Mouse (Mus musculus) embryonic facial prominence, embryonic 12.5 days (tissue): ENCODE results near the gene Snapc3. TPM values are rescaled to one million over a fixed set of nuclear protein-coding genes. Genes with fewer than 3 reads are reported as not detected.

Experiments
- ATAC-seq: fragments of 200-750 bp; cut with Nextera tagmentation; 2 replicates; pipeline ENCODE4 v1.8.0; 2017; ENCODE audit not compliant: insufficient number of reproducible peaks, insufficient read depth, low FRiP score, low TSS enrichment
- H3K27ac ChIP-seq: fragments of 300-500 bp; sonication (generic); 2 replicates; pipeline ENCODE4 v1.5.1; 2016; ENCODE audit warnings: mild to moderate bottlenecking
- H3K27me3 ChIP-seq: fragments of 300-500 bp; sonication (generic); 2 replicates; pipeline ENCODE4 v1.6.1; 2016; ENCODE audit warnings: mild to moderate bottlenecking, moderate library complexity
- H3K36me3 ChIP-seq: fragments of 300-500 bp; sonication (generic); 2 replicates; pipeline ENCODE4 v1.6.1; 2016; ENCODE audit warnings: mild to moderate bottlenecking
- H3K4me1 ChIP-seq: fragments of 300-500 bp; sonication (generic); 2 replicates; pipeline ENCODE4 v1.6.1; 2016
- H3K4me2 ChIP-seq: fragments of 300-500 bp; sonication (generic); replicated peaks from 2 replicates; pipeline ENCODE4 v1.6.1; 2016; ENCODE audit warnings: mild to moderate bottlenecking, moderate library complexity
- H3K4me3 ChIP-seq: fragments of 300-500 bp; sonication (generic); 2 replicates; pipeline ENCODE4 v1.5.1; 2016; ENCODE audit warnings: mild to moderate bottlenecking
- H3K9ac ChIP-seq: fragments of 300-500 bp; sonication (generic); 2 replicates; pipeline ENCODE4 v1.6.1; 2016; ENCODE audit warnings: mild to moderate bottlenecking, moderate library complexity
- H3K9me3 ChIP-seq: fragments of 300-500 bp; sonication (generic); 2 replicates; pipeline ENCODE4 v1.6.1; 2016; ENCODE audit warnings: mild to moderate bottlenecking, moderate library complexity
- WGBS: fragments of 180-500 bp; shearing (Covaris S2); methylation state at CpG from one replicate; pipeline ENCODE4 v1.1.7; 2016; 5-methylcytosine and 5-hydroxymethylcytosine counted together
- polyA plus RNA-seq: library from polyadenylated mRNA; unstranded; fragments of >200 nt; fragmentation: Nextera tagmentation; extraction: Ambion mirVana; gene quantifications from 2 replicates; pipeline ENCODE4 v1.2.1, GENCODE M21; 2016

The Snapc3 gene
- polyA plus RNA-seq, 1 experiment from 2014 or later = 57.5 TPM

- ATAC-seq = no peak
- H3K9ac ChIP-seq = no peak overlapping the region
- H3K9me3 ChIP-seq = no peaks in the 10 kb centered on the region
- no peaks in the 10 kb centered on the region for H3K27me3 ChIP-seq
- H3K4me3 ChIP-seq = no peak overlapping the region
- peaks cover 48% of the 10 kb centered on the region for H3K36me3 ChIP-seq
- no peak overlapping the region for H3K4me2 ChIP-seq
- 99% methylated on average over 6 of the region's 6 CpGs for WGBS
- no peak overlapping the region for H3K27ac ChIP-seq
- peaks cover 10% of the 10 kb centered on the region for H3K4me1 ChIP-seq
These were observed 6.1 kb downstream of the Snapc3 start for GRCm38 (mm10) chr4:83423641-83424040.

- 98% methylated on average over 4 of the region's 4 CpGs for WGBS
- no peak overlapping the region for H3K9ac ChIP-seq
- no peak overlapping the region for H3K4me3 ChIP-seq
- no peaks in the 10 kb centered on the region for H3K9me3 ChIP-seq
- no peaks in the 10 kb centered on the region for H3K27me3 ChIP-seq
- H3K4me1 ChIP-seq = no peaks in the 10 kb centered on the region
- no peak overlapping the region for H3K27ac ChIP-seq
- H3K4me2 ChIP-seq = no peak overlapping the region
- ATAC-seq = no peak
- H3K36me3 ChIP-seq = peaks cover 56% of the 10 kb centered on the region
These were observed 7.6 kb downstream of the Snapc3 start for GRCm38 (mm10) chr4:83425119-83425518.

- H3K4me3 ChIP-seq = no peak overlapping the region
- 96% methylated on average over 7 of the region's 7 CpGs for WGBS
- no peak overlapping the region for H3K4me2 ChIP-seq
- H3K4me1 ChIP-seq = no peaks in the 10 kb centered on the region
- no peak overlapping the region for H3K9ac ChIP-seq
- no peak overlapping the region for H3K27ac ChIP-seq
- H3K9me3 ChIP-seq = no peaks in the 10 kb centered on the region
- H3K27me3 ChIP-seq = no peaks in the 10 kb centered on the region
- H3K36me3 ChIP-seq = peaks cover 62% of the 10 kb centered on the region
- ATAC-seq = no peak
These were observed 9.6 kb downstream of the Snapc3 start for GRCm38 (mm10) chr4:83427141-83427540.

- no peak overlapping the region for H3K9ac ChIP-seq
- no peak overlapping the region for H3K4me3 ChIP-seq
- H3K4me2 ChIP-seq = no peak overlapping the region
- no peaks in the 10 kb centered on the region for H3K4me1 ChIP-seq
- peaks cover 63% of the 10 kb centered on the region for H3K36me3 ChIP-seq
- ATAC-seq = no peak
- WGBS = 95% methylated on average over 8 of the region's 8 CpGs
- no peaks in the 10 kb centered on the region for H3K27me3 ChIP-seq
- no peak overlapping the region for H3K27ac ChIP-seq
- H3K9me3 ChIP-seq = no peaks in the 10 kb centered on the region
These were observed 10.2 kb downstream of the Snapc3 start for GRCm38 (mm10) chr4:83427696-83428095.

GRCm38 (mm10) chr4:83428845-83429244 lies 11.3 kb downstream of the Snapc3 start:
- 92% methylated on average over 4 of the region's 4 CpGs for WGBS
- Histone ChIP-seq H3K4me3 (no peak overlapping the region), H3K27me3 (no peaks in the 10 kb centered on the region), H3K9me3 (no peaks in the 10 kb centered on the region), H3K4me1 (no peaks in the 10 kb centered on the region), H3K27ac (no peak overlapping the region), H3K36me3 (peaks cover 62% of the 10 kb centered on the region), H3K4me2 (no peak overlapping the region), H3K9ac (no peak overlapping the region)
- ATAC-seq = no peak

GRCm38 (mm10) chr4:83431950-83432349 lies 14.4 kb downstream of the Snapc3 start:
- no peaks in the 10 kb centered on the region for H3K4me1 ChIP-seq
- no peaks in the 10 kb centered on the region for H3K9me3 ChIP-seq
- peaks cover 71% of the 10 kb centered on the region for H3K36me3 ChIP-seq
- H3K27me3 ChIP-seq = no peaks in the 10 kb centered on the region
- no peak overlapping the region for H3K4me2 ChIP-seq
- WGBS = 89% methylated on average over 7 of the region's 7 CpGs
- no peak overlapping the region for H3K27ac ChIP-seq
- ATAC-seq = no peak
- H3K9ac ChIP-seq = no peak overlapping the region
- no peak overlapping the region for H3K4me3 ChIP-seq

DNA sequence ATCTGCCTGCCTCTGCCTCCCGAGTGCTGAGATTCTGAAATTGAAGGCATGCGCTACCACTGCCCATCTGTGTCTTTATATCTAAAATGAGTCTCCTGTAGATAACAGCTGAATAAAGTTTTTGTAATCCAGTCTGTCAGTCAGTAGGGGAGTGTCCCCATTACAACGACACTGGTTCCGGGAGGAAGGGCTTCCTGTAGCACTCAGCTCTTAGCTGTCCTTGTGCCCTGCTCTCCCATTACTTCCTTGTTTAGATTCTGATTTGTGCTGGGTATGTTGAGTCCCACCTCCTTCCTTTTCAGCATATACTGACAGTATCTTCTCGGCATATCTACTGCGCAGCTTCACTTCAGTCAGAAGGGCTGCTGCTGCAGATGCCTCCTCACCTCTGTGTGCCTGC lies 15.4 kb downstream of the Snapc3 start:
- H3K9me3 ChIP-seq = no peaks in the 10 kb centered on the region
- no peak for ATAC-seq
- H3K27me3 ChIP-seq = no peaks in the 10 kb centered on the region
- H3K4me2 ChIP-seq = no peak overlapping the region
- H3K27ac ChIP-seq = no peak overlapping the region
- peaks cover 67% of the 10 kb centered on the region for H3K36me3 ChIP-seq
- no peak overlapping the region for H3K9ac ChIP-seq
- H3K4me1 ChIP-seq = no peaks in the 10 kb centered on the region
- H3K4me3 ChIP-seq = no peak overlapping the region
- 90% methylated on average over 6 of the region's 6 CpGs for WGBS

DNA sequence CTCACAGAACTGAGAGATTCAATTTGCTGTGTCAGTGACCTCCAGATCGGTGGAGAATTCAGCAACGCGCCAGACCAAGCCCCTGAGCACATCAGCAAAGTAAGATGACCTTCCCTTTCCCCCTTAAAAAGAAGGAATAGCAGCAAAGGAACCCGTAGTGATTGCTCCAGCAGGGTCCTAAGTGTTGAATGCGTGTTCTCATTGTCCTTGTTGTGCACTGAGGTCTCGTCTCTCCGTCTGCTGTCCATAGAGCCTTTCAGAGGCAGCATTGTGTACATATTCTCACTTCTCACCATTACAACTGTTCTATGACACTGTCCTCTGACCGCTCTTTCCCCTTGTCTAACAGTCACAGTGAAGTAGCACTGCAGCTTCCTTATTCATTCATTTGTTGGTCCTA lies 18.9 kb downstream of the Snapc3 start:
- no peak overlapping the region for H3K4me3 ChIP-seq
- H3K36me3 ChIP-seq = peaks cover 77% of the 10 kb centered on the region
- WGBS = 96% methylated on average over 8 of the region's 8 CpGs

DNA sequence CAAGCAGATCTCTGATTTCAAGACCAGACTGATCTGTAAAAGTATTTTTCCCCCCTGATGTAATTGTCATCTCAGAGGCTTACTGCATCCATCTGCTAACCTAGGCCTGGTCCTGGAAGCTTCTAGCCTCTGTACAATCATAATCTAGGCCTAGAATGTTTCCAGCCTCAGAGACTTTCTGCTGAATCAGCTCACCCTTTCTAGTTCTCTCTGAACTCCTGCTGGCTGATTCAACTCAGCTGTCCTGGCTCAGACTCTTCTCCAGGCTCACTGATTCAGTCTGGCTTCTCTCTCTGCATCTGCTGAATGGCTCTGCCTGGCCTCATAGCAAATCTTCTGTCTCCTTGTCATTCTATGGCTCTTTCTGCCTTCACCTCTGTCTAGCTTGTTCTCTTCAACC lies 20.6 kb downstream of the Snapc3 start:
- no peak overlapping the region for H3K9ac ChIP-seq
- no peaks in the 10 kb centered on the region for H3K27me3 ChIP-seq
- no peak overlapping the region for H3K4me3 ChIP-seq
- no peaks in the 10 kb centered on the region for H3K4me1 ChIP-seq
- no peak overlapping the region for H3K27ac ChIP-seq
- peaks cover 84% of the 10 kb centered on the region for H3K36me3 ChIP-seq
- ATAC-seq = no peak
- H3K9me3 ChIP-seq = no peaks in the 10 kb centered on the region
- no peak overlapping the region for H3K4me2 ChIP-seq

More for the DNA sequence above, 18.9 kb downstream of the Snapc3 start:
- no peaks in the 10 kb centered on the region for H3K9me3 ChIP-seq
- ATAC-seq = no peak
- no peaks in the 10 kb centered on the region for H3K27me3 ChIP-seq
- H3K4me2 ChIP-seq = no peak overlapping the region
- no peak overlapping the region for H3K9ac ChIP-seq
- no peaks in the 10 kb centered on the region for H3K4me1 ChIP-seq
- no peak overlapping the region for H3K27ac ChIP-seq

DNA sequence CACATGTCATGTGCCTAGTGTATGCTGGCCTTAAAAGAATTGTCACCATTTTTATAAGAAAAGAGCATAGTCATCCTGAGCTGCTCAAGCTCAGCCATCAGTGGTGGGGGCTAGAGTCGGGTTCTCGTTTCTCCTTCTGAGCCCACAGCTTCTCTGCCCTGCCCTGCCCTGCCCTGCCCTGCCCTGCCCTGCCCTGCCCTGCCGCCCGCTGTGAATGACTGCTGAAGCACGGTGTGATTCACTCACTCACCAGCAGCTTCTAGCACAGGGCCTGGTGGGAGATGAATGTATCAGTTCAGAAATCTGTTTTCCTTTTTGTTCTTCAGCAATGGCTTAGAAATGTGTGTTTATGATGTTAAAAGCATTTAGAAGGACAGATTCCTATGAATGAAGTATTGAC lies 21.5 kb downstream of the Snapc3 start:
- Histone ChIP-seq H3K36me3 (peaks cover 77% of the 10 kb centered on the region), H3K9me3 (no peaks in the 10 kb centered on the region), H3K9ac (no peak overlapping the region), H3K27me3 (no peaks in the 10 kb centered on the region), H3K4me2 (no peak overlapping the region), H3K4me1 (no peaks in the 10 kb centered on the region), H3K4me3 (no peak overlapping the region), H3K27ac (no peak overlapping the region)
- WGBS = 69% methylated on average over 5 of the region's 5 CpGs
- no peak for ATAC-seq

GRCm38 (mm10) chr4:83441050-83441449 lies 23.5 kb downstream of the Snapc3 start:
- WGBS = 86% methylated on average over 4 of the region's 4 CpGs
- H3K4me2 ChIP-seq = no peak overlapping the region
- no peak overlapping the region for H3K4me3 ChIP-seq
- no peaks in the 10 kb centered on the region for H3K27me3 ChIP-seq
- H3K27ac ChIP-seq = no peak overlapping the region
- no peaks in the 10 kb centered on the region for H3K4me1 ChIP-seq
- H3K9me3 ChIP-seq = no peaks in the 10 kb centered on the region
- H3K9ac ChIP-seq = no peak overlapping the region
- H3K36me3 ChIP-seq = peaks cover 59% of the 10 kb centered on the region
- no peak for ATAC-seq

- Histone ChIP-seq H3K9me3 (no peaks in the 10 kb centered on the region), H3K36me3 (peaks cover 60% of the 10 kb centered on the region), H3K4me1 (no peaks in the 10 kb centered on the region), H3K27ac (no peak overlapping the region), H3K27me3 (no peaks in the 10 kb centered on the region), H3K4me2 (no peak overlapping the region), H3K4me3 (no peak overlapping the region), H3K9ac (no peak overlapping the region)
- no peak for ATAC-seq
- WGBS = 93% methylated on average over 4 of the region's 4 CpGs
These were observed 33.3 kb downstream of the Snapc3 start for GRCm38 (mm10) chr4:83450785-83451184.

DNA sequence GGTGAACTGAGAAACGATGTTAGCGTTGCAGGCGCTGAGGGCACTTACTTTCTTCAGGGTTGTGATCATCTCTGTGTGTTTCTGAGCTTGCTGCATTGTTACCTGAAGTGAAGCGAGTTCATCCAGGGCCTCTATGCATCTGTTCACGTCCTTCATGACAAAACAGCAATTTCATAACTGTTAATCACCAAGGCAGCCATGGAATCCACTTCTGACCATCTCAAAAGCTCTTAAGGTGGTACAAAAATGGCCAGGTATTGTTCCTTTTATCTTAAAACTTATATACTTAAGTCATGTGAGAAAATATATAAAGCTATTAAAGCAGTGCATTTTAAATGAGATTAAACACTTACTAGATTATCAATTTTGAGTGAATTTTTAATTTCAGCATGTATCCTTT lies 42.6 kb downstream of the Snapc3 start:
- Histone ChIP-seq H3K36me3 (peaks cover 71% of the 10 kb centered on the region), H3K9ac (no peak overlapping the region), H3K4me1 (no peaks in the 10 kb centered on the region), H3K4me3 (no peak overlapping the region), H3K27ac (no peak overlapping the region), H3K27me3 (no peaks in the 10 kb centered on the region), H3K9me3 (no peaks in the 10 kb centered on the region), H3K4me2 (no peak overlapping the region)
- ATAC-seq = no peak
- 91% methylated on average over 5 of the region's 5 CpGs for WGBS
